Mouse (Mus musculus) erythroblast, embryonic 14.5 days (primary cell): ENCODE data around the gene Nfix. TPM values are rescaled to one million over a fixed set of nuclear protein-coding genes. Genes with fewer than 3 reads are reported as not detected.

Experiments used
- H3K27me3 ChIP-seq: 2 replicates; pipeline ENCODE4 v1.6.1; 2012; ENCODE audit warnings: inconsistent platforms; ENCODE audit not compliant: control insufficient read depth
- H3K36me3 ChIP-seq: 2 replicates; pipeline ENCODE4 v1.6.1; 2012; ENCODE audit warnings: mild to moderate bottlenecking, inconsistent platforms; ENCODE audit not compliant: control insufficient read depth
- H3K4me1 ChIP-seq: 2 replicates; pipeline ENCODE4 v1.6.1; 2012; ENCODE audit warnings: inconsistent platforms; ENCODE audit not compliant: control insufficient read depth
- H3K4me3 ChIP-seq: replicated peaks from 2 replicates; pipeline ENCODE3; 2012; ENCODE audit warnings: moderate library complexity, mild to moderate bottlenecking, inconsistent platforms
- H3K9me3 ChIP-seq: 2 replicates; pipeline ENCODE4 v1.6.1; 2012; ENCODE audit warnings: low read length, inconsistent platforms, mixed read lengths; ENCODE audit not compliant: control insufficient read depth
- GATA1 ChIP-seq: IDR thresholded peaks from 2 replicates; pipeline ENCODE4 v1.6.1; 2012; ENCODE audit warnings: low read length, inconsistent platforms, mixed read lengths
- TAL1 ChIP-seq: IDR thresholded peaks from 3 replicates; pipeline ENCODE4 v1.6.1; 2012; ENCODE audit warnings: low read length, inconsistent platforms, mixed read lengths
- polyA plus RNA-seq: library from polyadenylated mRNA; stranded (reverse); fragments of >175 nt; gene quantifications from 2 replicates; pipeline ENCODE4 v1.2.3, GENCODE M21; 2012

Gene Nfix
- polyA plus RNA-seq, 1 experiment = 1.9 TPM

DNA sequence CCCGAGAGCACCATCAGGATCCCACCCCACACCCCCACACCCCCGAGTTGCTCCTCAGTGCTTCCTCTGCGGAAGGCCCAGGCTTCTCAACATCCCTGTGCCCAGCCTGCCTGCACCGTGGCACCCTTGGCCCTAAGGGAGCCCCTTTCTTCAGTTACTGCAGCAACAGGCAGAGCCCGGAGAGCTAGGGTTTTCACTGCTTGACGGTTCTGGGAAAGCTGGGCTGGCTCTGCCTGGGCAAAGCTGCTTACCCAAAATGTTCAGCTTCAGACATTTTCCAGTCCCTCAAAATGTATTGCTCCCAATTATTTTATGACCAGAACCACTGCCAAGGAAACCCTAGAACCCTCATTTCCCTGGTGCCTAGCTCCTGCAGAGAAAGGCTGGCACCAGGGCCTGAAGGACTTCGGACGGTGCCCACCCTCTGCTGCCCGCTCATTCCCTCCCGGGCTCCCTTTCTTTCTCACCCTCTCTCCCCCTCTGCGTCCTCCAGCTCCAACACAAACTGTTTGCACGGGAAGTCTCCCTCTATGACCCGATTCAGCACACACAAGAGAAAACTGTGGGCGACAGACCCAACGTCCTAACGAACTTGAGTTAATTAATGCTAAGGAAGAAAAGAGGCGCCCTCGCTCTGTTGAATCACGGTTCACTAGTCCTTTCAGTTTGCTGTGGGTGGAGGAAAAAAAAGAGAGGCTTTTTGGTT, 20.5 kb downstream of the Nfix start:
- TF ChIP-seq TAL1 (no peak), GATA1 (no peak)
- H3K27me3 ChIP-seq = peaks cover 100% of the 10 kb centered on the region
- peaks cover 5% of the 10 kb centered on the region for H3K9me3 ChIP-seq
- no peak overlapping the region for H3K4me3 ChIP-seq
- no peaks in the 10 kb centered on the region for H3K36me3 ChIP-seq
- H3K4me1 ChIP-seq = peaks cover 7% of the 10 kb centered on the region

GRCm38 (mm10) chr8:84778638-84779380, 21.3 kb downstream of the Nfix start:
- Histone ChIP-seq H3K36me3 (no peaks in the 10 kb centered on the region), H3K4me1 (peaks cover 4% of the 10 kb centered on the region), H3K27me3 (peaks cover 100% of the 10 kb centered on the region), H3K4me3 (no peak overlapping the region), H3K9me3 (no peaks in the 10 kb centered on the region; the same call in 1 of the 2 replicates)
- TF ChIP-seq TAL1 (no peak), GATA1 (no peak)

GRCm38 (mm10) chr8:84777899-84778637, 22.1 kb downstream of the Nfix start:
- H3K4me1 ChIP-seq = peaks cover 4% of the 10 kb centered on the region
- TF ChIP-seq GATA1 = no peak
- no peak for TF ChIP-seq TAL1
- no peaks in the 10 kb centered on the region for H3K36me3 ChIP-seq
- H3K4me3 ChIP-seq = no peak overlapping the region
- peaks cover 100% of the 10 kb centered on the region for H3K27me3 ChIP-seq
- no peaks in the 10 kb centered on the region; the same call in 1 of the 2 replicates for H3K9me3 ChIP-seq

DNA sequence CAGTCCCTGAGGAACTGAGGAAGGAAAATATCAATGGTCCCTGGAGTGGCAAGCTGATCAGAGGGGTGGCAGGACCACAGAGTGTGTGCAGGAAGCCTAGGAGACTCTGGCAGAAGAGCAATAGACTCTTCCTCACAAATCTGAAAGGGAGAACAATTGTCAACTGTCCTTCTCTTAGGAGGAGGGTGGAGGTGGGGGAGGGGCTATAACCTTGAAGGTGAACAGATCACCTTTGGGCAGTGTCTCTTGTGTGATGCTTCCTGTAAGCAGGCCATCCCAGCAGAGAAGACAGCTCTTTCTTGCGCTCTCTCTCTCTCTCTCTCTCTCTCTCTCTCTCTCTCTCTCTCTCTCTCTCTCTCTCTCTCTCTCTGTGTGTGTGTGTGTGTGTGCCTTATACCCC, 23.6 kb downstream of the Nfix start:
- Histone ChIP-seq H3K9me3 (peaks cover 4% of the 10 kb centered on the region; the same call in 1 of the 2 replicates), H3K4me1 (peaks cover 4% of the 10 kb centered on the region), H3K36me3 (no peaks in the 10 kb centered on the region), H3K4me3 (no peak overlapping the region), H3K27me3 (peaks cover 100% of the 10 kb centered on the region)
- TF ChIP-seq GATA1 (no peak), TAL1 (no peak)

DNA sequence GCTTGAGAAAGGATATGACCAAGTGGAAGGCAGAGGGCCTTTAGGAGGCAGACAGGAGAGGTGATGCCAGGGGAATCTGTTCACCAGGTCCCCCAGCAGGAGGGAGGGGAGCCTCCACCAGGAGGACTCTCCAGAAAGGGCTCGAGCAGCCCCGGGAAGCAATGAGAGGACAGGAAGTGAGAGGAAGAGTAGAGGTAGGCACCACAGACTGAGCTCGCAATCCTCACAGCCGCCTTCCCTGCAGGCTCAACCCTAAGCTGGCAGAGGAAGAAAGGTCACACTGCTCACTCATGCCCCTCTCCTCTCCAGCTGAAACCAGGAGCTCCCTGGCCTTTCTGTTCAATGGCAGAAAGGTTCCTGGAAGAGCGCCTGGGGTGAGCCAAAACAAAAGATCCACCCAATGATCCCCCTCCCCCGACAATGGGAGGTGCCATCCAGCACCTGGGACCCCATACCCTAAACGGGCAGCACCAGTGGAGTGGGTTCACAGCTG, 24.5 kb downstream of the Nfix start:
- Histone ChIP-seq H3K4me3 (no peak overlapping the region), H3K36me3 (no peaks in the 10 kb centered on the region), H3K9me3 (peaks cover 4% of the 10 kb centered on the region; the same call in 1 of the 2 replicates), H3K4me1 (peaks cover 4% of the 10 kb centered on the region), H3K27me3 (peaks cover 100% of the 10 kb centered on the region)
- no peak for TF ChIP-seq TAL1
- TF ChIP-seq GATA1 = no peak

- H3K36me3 ChIP-seq = no peaks in the 10 kb centered on the region
- peaks cover 97% of the 10 kb centered on the region for H3K27me3 ChIP-seq
- TF ChIP-seq TAL1 (no peak), GATA1 (no peak)
- peaks cover 4% of the 10 kb centered on the region; the same call in 1 of the 2 replicates for H3K9me3 ChIP-seq
- H3K4me3 ChIP-seq = no peak overlapping the region
- peaks cover 4% of the 10 kb centered on the region for H3K4me1 ChIP-seq
Measured at GRCm38 (mm10) chr8:84775105-84775591, 25.0 kb downstream of the Nfix start.

DNA sequence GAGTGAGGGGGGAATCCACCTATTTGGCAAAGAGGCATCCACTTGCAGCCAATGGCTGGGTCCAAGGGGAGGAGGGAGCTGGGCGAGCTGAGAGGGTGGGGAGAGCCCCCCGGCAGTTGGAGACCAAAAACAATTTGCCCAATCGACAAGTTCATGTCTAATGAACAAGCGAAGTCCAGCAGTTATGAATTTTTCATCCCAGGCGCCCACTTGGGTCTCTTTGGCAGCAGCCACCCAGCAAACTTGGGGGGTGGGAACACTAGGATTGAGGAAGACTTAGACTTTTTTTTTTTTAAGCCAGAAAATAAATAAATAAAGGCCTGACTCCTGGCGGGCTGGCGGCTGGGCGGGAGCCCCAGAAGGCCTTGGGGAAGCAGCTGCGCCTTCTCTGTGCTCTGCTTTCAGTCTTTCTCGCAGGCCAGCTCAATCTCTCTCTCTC, 25.7 kb downstream of the Nfix start:
- Histone ChIP-seq H3K27me3 (peaks cover 93% of the 10 kb centered on the region), H3K36me3 (no peaks in the 10 kb centered on the region)

DNA sequence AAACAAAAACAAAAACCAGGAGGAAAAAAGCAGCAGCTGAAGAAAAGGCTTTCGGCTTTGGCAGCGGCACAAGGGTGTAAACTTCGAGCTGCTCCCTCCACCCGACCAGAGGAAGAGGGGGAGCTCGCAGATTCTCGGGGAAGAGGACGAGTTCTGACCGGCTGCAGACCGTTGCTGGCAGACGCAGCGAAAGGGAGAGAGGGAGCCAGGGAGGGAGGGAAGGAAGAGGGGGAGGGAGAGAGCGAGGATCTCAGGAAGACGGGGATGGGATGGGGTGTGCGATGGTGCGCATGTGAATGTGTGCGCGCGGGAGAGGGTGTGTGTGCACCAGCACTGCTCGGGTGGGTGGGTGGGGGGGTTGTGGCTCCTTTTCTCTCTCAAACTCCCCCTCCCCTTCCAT, 26.3 kb downstream of the Nfix start:
- Histone ChIP-seq H3K4me1 (peaks cover 4% of the 10 kb centered on the region), H3K27me3 (peaks cover 87% of the 10 kb centered on the region), H3K9me3 (peaks cover 4% of the 10 kb centered on the region; the same call in 1 of the 2 replicates), H3K4me3 (no peak overlapping the region), H3K36me3 (no peaks in the 10 kb centered on the region)
- TF ChIP-seq GATA1 (no peak), TAL1 (no peak)

More for the DNA sequence above, 25.7 kb downstream of the Nfix start:
- TF ChIP-seq TAL1 = no peak
- no peak for TF ChIP-seq GATA1
- Histone ChIP-seq H3K4me1 (peaks cover 4% of the 10 kb centered on the region), H3K9me3 (peaks cover 4% of the 10 kb centered on the region; the same call in 1 of the 2 replicates), H3K4me3 (no peak overlapping the region)
